Mouse (Mus musculus) MEL (cell line): ENCODE data around the gene Fkbp2.

Experiments
- CTCF ChIP-seq, 3 experiments: IDR thresholded peaks in 2 of 3; conservative IDR thresholded peaks in 1 of 3; 2 replicates each; pipeline ENCODE4 v1.5.1; 2011 to 2012; ENCODE audit warnings: low read length in 3 of 3, low read depth in 2 of 3, mild to moderate bottlenecking in 2 of 3, improper control_type of control experiment in 1 of 3, inconsistent platforms in 1 of 3, mixed read lengths in 1 of 3, moderate library complexity in 1 of 3; ENCODE audit not compliant: control insufficient read depth in 1 of 3, insufficient read depth in 1 of 3, poor library complexity in 1 of 3, severe bottlenecking in 1 of 3
- E2F4 ChIP-seq: IDR thresholded peaks from 2 replicates; pipeline ENCODE4 v1.6.1; 2011; ENCODE audit warnings: low read depth, low read length, improper control_type of control experiment, borderline replicate concordance
- MAZ ChIP-seq: IDR thresholded peaks from 2 replicates; pipeline ENCODE4 v1.6.1; 2012; ENCODE audit warnings: low read depth, mild to moderate bottlenecking, inconsistent platforms, low read length, improper control_type of control experiment
- MEF2A ChIP-seq: IDR thresholded peaks from 2 replicates; pipeline ENCODE4 v1.6.1; 2014; ENCODE audit warnings: low read depth, mild to moderate bottlenecking, inconsistent platforms, low read length, improper control_type of control experiment; ENCODE audit not compliant: poor library complexity, insufficient replicate concordance, severe bottlenecking; ENCODE audit errors: extremely low read depth
- MYC ChIP-seq: IDR thresholded peaks from 2 replicates; pipeline ENCODE4 v1.6.1; 2011; ENCODE audit warnings: low read depth, mild to moderate bottlenecking, low read length, improper control_type of control experiment, moderate library complexity
- POLR2A ChIP-seq, 2 experiments: IDR thresholded peaks; 2 replicates each; pipeline ENCODE4 v1.6.1; 2011 to 2012; ENCODE audit warnings: low read length in 2 of 2, mild to moderate bottlenecking in 2 of 2, control low read depth in 1 of 2, improper control_type of control experiment in 1 of 2, low read depth in 1 of 2, moderate library complexity in 1 of 2; ENCODE audit not compliant: control insufficient read depth in 1 of 2, insufficient read depth in 1 of 2, poor library complexity in 1 of 2

- no peak for TF ChIP-seq MYC
- no peak for TF ChIP-seq E2F4
- no peak for TF ChIP-seq CTCF (IDR thresholded peaks at IDR 0.05 in 2 of 3, conservative IDR thresholded peaks at IDR 0.05 in 1 of 3; ENCODE audit: control insufficient read depth in 1 of 3, insufficient read depth in 1 of 3, low read depth in 2 of 3, low read length in 3 of 3, poor library complexity in 1 of 3, severe bottlenecking in 1 of 3)
- no peak for TF ChIP-seq POLR2A (IDR thresholded peaks at IDR 0.05; ENCODE audit: control insufficient read depth in 1 of 2, insufficient read depth in 1 of 2, low read depth in 1 of 2, low read length in 2 of 2, poor library complexity in 1 of 2)
- TF ChIP-seq MEF2A: no peak
- no peak for TF ChIP-seq MAZ
These were observed 48.3 kb downstream of the Fkbp2 start for GRCm38 (mm10) chr19:6932018-6932417.
